Mouse (Mus musculus) megakaryocyte-erythroid progenitor cell, adult 5-6 weeks (primary cell): ENCODE measurements around the gene Khdrbs2. TPM values are rescaled to one million over a fixed set of nuclear protein-coding genes. Genes with fewer than 3 reads are reported as not detected.

Experiments
- ATAC-seq: replicated peaks from 2 replicates; pipeline ENCODE4 v1.8.0; 2016; ENCODE audit warnings: mild to moderate bottlenecking, inconsistent platforms; ENCODE audit not compliant: severe bottlenecking, poor library complexity, low FRiP score, low TSS enrichment
- total RNA-seq, 2 experiments: library from RNA; stranded (forward) in 1 of 2; stranded (reverse) in 1 of 2; fragments of 200-1000, 215-1000 nt in 1 of 2; fragments of >200 nt in 1 of 2; fragmentation: Nextera tagmentation in 1 of 2; gene quantifications; 2 replicates each; pipeline ENCODE4 v1.2.3; 2014 to 2017

The Khdrbs2 gene
- total RNA-seq (2014; fragmentation: Nextera tagmentation) (not detected in 2 replicates), total RNA-seq (2017) (not detected in 2 replicates)

GRCm38 (mm10) chr1:32172506-32173239 is at the start of gene Khdrbs2:
TSS of gene Khdrbs2 (plus strand) at chr1:32172714.
- peak; percentile 78 for ATAC-seq

GRCm38 (mm10) chr1:32174566-32174965 is 2.1 kb downstream of the Khdrbs2 start:
- no peak for ATAC-seq

- no peak for ATAC-seq
These were observed 27.2 kb downstream of the Khdrbs2 start for GRCm38 (mm10) chr1:32199664-32200260.

GRCm38 (mm10) chr1:32248443-32248842 is 75.9 kb downstream of the Khdrbs2 start:
- ATAC-seq: no peak

- ATAC-seq: no peak
These were observed 77.1 kb downstream of the Khdrbs2 start for GRCm38 (mm10) chr1:32249602-32250001.

- ATAC-seq: no peak
These were observed 77.8 kb downstream of the Khdrbs2 start for GRCm38 (mm10) chr1:32250337-32250736.

- ATAC-seq: no peak
These were observed 86.4 kb downstream of the Khdrbs2 start for GRCm38 (mm10) chr1:32258942-32259341.

GRCm38 (mm10) chr1:32270519-32270918 is 98.0 kb downstream of the Khdrbs2 start:
- no peak for ATAC-seq

GRCm38 (mm10) chr1:32294702-32295101 is 122.2 kb downstream of the Khdrbs2 start:
- no peak for ATAC-seq

- ATAC-seq: no peak
These were observed 128.9 kb downstream of the Khdrbs2 start for GRCm38 (mm10) chr1:32301391-32301790.

- no peak for ATAC-seq
These were observed 136.6 kb downstream of the Khdrbs2 start for GRCm38 (mm10) chr1:32309074-32309473.

- no peak for ATAC-seq
These were observed 137.1 kb downstream of the Khdrbs2 start for GRCm38 (mm10) chr1:32309637-32310036.

- no peak for ATAC-seq
These were observed 166.6 kb downstream of the Khdrbs2 start for GRCm38 (mm10) chr1:32339108-32339507.

- no peak for ATAC-seq
These were observed 175.0 kb downstream of the Khdrbs2 start for GRCm38 (mm10) chr1:32347538-32347937.

GRCm38 (mm10) chr1:32352076-32352475 is 179.6 kb downstream of the Khdrbs2 start:
- ATAC-seq: no peak

- ATAC-seq: no peak
These were observed 191.0 kb downstream of the Khdrbs2 start for GRCm38 (mm10) chr1:32363539-32363938.

GRCm38 (mm10) chr1:32397553-32397952 is 225.0 kb downstream of the Khdrbs2 start:
- no peak for ATAC-seq

- ATAC-seq: no peak
These were observed 235.1 kb downstream of the Khdrbs2 start for GRCm38 (mm10) chr1:32407651-32408050.

- no peak for ATAC-seq
These were observed 255.9 kb downstream of the Khdrbs2 start for GRCm38 (mm10) chr1:32428410-32428809.

GRCm38 (mm10) chr1:32429493-32429892 is 257.0 kb downstream of the Khdrbs2 start:
- ATAC-seq: no peak

- no peak for ATAC-seq
These were observed 258.0 kb downstream of the Khdrbs2 start for GRCm38 (mm10) chr1:32430516-32430915.
